Mouse (Mus musculus): ENCODE measurements at regions not wholly inside any gene's neighbourhood (a gene's known extent, or its start where the extent isn't known, plus 50 kb on each side); places are given as distances from the start of the nearest gene placed in this dataset.

GRCm38 (mm10) chr6:100107066-100107465 is 180.2 kb downstream of the Rybp start:
- DNase-seq (ENCODE audit: extremely low read depth, low read depth, low spot score), result no peak

GRCm38 (mm10) chr6:100100565-100101133 is 186.6 kb downstream of the Rybp start:
- no peak for DNase-seq (ENCODE audit: extremely low read depth, low read depth, low spot score)

- no peak for DNase-seq (ENCODE audit: extremely low read depth, low read depth, low spot score)
Observed at GRCm38 (mm10) chr6:100096393-100097125, 190.7 kb downstream of the Rybp start.

- no peak for DNase-seq (ENCODE audit: extremely low read depth, low read depth, low spot score)
Observed at GRCm38 (mm10) chr6:100094653-100095217, 192.6 kb downstream of the Rybp start.

- no peak for DNase-seq (ENCODE audit: extremely low read depth, low read depth, low spot score)
Observed at GRCm38 (mm10) chr6:100092870-100093269, 194.4 kb downstream of the Rybp start.

- no peak for DNase-seq (ENCODE audit: extremely low read depth, low read depth, low spot score)
Observed at GRCm38 (mm10) chr6:100091815-100092214, 195.5 kb downstream of the Rybp start.

GRCm38 (mm10) chr6:100088576-100088975 is 198.7 kb downstream of the Rybp start:
- DNase-seq (ENCODE audit: extremely low read depth, low read depth, low spot score), result no peak

GRCm38 (mm10) chr6:100086807-100087206 is 200.5 kb downstream of the Rybp start:
- DNase-seq (ENCODE audit: extremely low read depth, low read depth, low spot score), result no peak

- DNase-seq (ENCODE audit: extremely low read depth, low read depth, low spot score), result no peak
Observed at GRCm38 (mm10) chr6:100085981-100086380, 201.3 kb downstream of the Rybp start.

GRCm38 (mm10) chr6:100083868-100084477 is 203.3 kb downstream of the Rybp start:
- no peak for DNase-seq (ENCODE audit: extremely low read depth, low read depth, low spot score)

- no peak for DNase-seq (ENCODE audit: extremely low read depth, low read depth, low spot score)
Observed at GRCm38 (mm10) chr6:100083127-100083526, 204.2 kb downstream of the Rybp start.

GRCm38 (mm10) chr6:100074672-100075335 is 212.5 kb downstream of the Rybp start:
- DNase-seq (ENCODE audit: extremely low read depth, low read depth, low spot score), result no peak

GRCm38 (mm10) chr6:100072261-100072968 is 214.9 kb downstream of the Rybp start:
- DNase-seq (ENCODE audit: extremely low read depth, low read depth, low spot score), result no peak

- DNase-seq (ENCODE audit: extremely low read depth, low read depth, low spot score), result no peak
Observed at GRCm38 (mm10) chr6:100069151-100069550, 218.1 kb downstream of the Rybp start.

GRCm38 (mm10) chr6:100067273-100067672 is 220.0 kb downstream of the Rybp start:
- no peak for DNase-seq (ENCODE audit: extremely low read depth, low read depth, low spot score)

GRCm38 (mm10) chr6:100065586-100065985 is 221.7 kb downstream of the Rybp start:
- no peak for DNase-seq (ENCODE audit: extremely low read depth, low read depth, low spot score)

- DNase-seq (ENCODE audit: extremely low read depth, low read depth, low spot score), result no peak
Observed at GRCm38 (mm10) chr6:100062961-100063360, 224.3 kb downstream of the Rybp start.

- DNase-seq (ENCODE audit: extremely low read depth, low read depth, low spot score), result no peak
Observed at GRCm38 (mm10) chr6:100059803-100060202, 227.5 kb downstream of the Rybp start.

- no peak for DNase-seq (ENCODE audit: extremely low read depth, low read depth, low spot score)
Observed at GRCm38 (mm10) chr6:100055980-100056379, 231.3 kb downstream of the Rybp start.

GRCm38 (mm10) chr6:100052955-100053795 is 234.1 kb downstream of the Rybp start:
- DNase-seq (ENCODE audit: extremely low read depth, low read depth, low spot score), result no peak

Measured in fat pad, adult 2 months (tissue).